Mouse (Mus musculus) retina, postnatal 7 days (tissue): ENCODE data around the gene Gm13276.
"Not testable (repeated sequence)": the region's sequence is repeated elsewhere in the genome, so short reads cannot be mapped to it uniquely, and the experiment has no call there.

Source experiments
- DNase-seq: peaks from one replicate; pipeline ENCODE4 v3.0.0-alpha.2; 2012; ENCODE audit warnings: low read depth, low spot score

Gene Gm13276

GRCm38 (mm10) chr4:88782335-88782734 lies 3.2 kb upstream of the Gm13276 start:
- DNase-seq = not testable (repeated sequence)

DNA sequence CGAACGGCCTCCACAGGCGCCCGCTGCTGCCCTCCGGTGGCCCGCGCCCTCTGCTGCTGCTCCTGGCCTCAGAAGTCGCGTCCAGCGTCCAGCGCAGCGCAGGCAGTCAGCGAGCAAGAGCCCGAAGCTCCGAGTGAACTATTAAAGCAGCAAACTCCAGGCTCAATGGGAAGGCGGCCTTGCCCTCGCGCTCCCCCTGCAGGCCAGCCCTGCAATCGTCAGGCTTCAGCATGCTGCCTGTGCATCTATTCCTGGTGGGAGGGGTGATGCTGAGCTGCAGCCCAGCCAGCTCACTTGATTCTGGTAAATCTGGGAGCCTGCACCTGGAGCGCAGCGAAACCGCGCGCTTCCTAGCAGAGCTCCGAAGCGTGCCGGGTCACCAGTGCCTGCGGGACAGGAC lies 2.9 kb downstream of the Gm13276 start, which contains the start of gene Gm13277:
TSS of gene Gm13277 (plus strand) at position 231 of the 400 bp plus-strand sequence.
- not testable (repeated sequence) for DNase-seq

GRCm38 (mm10) chr4:88791250-88791649 lies 5.7 kb downstream of the Gm13276 start, which contains the start of gene Gm13278:
Gm13278 (plus strand) TSS chr4:88791550.
- not testable (repeated sequence) for DNase-seq

DNA sequence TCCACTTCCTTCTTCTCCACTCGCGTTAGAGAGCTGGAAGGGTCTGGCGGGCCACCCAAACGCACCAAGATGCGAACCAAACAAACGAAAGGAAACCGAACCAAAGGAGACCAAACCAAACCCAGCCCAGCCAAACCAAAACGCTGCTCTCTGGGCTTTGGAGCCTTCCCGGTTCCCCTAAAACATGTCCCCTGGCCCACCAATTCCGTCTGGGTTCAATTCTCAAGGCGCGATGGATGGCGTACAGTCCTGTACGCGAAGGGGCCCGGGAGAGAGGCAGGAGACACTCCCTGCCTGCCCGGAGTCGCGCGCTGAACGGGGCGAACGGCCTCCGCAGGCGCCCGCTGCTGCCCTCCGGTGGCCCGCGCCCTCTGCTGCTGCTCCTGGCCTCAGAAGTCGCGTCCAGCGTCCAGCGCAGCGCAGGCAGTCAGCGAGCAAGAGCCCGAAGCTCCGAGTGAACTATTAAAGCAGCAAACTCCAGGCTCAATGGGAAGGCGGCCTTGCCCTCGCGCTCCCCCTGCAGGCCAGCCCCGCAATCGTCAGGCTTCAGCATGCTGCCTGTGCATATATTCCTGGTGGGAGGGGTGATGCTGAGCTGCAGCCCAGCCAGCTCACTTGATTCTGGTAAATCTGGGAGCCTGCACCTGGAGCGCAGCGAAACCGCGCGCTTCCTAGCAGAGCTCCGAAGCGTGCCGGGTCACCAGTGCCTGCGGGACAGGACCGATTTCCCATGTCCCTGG lies 8.6 kb downstream of the Gm13276 start, which contains the start of gene Gm13275:
TSS of gene Gm13275 (plus strand) at position 552 of the 740 bp plus-strand sequence.
- DNase-seq = not testable (repeated sequence)

DNA sequence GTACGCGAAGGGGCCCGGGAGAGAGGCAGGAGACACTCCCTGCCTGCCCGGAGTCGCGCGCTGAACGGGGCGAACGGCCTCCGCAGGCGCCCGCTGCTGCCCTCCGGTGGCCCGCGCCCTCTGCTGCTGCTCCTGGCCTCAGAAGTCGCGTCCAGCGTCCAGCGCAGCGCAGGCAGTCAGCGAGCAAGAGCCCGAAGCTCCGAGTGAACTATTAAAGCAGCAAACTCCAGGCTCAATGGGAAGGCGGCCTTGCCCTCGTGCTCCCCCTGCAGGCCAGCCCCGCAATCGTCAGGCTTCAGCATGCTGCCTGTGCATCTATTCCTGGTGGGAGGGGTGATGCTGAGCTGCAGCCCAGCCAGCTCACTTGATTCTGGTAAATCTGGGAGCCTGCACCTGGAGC lies 11.6 kb downstream of the Gm13276 start, which contains the start of gene Gm13279:
TSS of gene Gm13279 (plus strand) at position 301 of the 400 bp plus-strand sequence.
- not testable (repeated sequence) for DNase-seq

- DNase-seq = not testable (repeated sequence)
Observed at GRCm38 (mm10) chr4:88799365-88799764, 13.9 kb downstream of the Gm13276 start, which contains the start of gene Gm13285. Gm13285 (plus strand) TSS chr4:88799665.

DNA sequence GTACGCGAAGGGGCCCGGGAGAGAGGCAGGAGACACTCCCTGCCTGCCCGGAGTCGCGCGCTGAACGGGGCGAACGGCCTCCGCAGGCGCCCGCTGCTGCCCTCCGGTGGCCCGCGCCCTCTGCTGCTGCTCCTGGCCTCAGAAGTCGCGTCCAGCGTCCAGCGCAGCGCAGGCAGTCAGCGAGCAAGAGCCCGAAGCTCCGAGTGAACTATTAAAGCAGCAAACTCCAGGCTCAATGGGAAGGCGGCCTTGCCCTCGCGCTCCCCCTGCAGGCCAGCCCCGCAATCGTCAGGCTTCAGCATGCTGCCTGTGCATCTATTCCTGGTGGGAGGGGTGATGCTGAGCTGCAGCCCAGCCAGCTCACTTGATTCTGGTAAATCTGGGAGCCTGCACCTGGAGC lies 17.4 kb downstream of the Gm13276 start, which contains the start of gene Gm13287:
TSS of gene Gm13287 (plus strand) at position 301 of the 400 bp plus-strand sequence.
- DNase-seq = not testable (repeated sequence)

GRCm38 (mm10) chr4:88805231-88805630 lies 19.7 kb downstream of the Gm13276 start, which contains the start of gene Gm13288:
Gm13288 (plus strand) TSS chr4:88805531.
- not testable (repeated sequence) for DNase-seq

DNA sequence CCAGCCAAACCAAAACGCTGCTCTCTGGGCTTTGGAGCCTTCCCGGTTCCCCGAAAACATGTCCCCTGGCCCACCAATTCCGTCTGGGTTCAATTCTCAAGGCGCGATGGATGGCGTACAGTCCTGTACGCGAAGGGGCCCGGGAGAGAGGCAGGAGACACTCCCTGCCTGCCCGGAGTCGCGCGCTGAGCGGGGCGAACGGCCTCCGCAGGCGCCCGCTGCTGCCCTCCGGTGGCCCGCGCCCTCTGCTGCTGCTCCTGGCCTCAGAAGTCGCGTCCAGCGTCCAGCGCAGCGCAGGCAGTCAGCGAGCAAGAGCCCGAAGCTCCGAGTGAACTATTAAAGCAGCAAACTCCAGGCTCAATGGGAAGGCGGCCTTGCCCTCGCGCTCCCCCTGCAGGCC lies 20.3 kb downstream of the Gm13276 start:
- not testable (repeated sequence) for DNase-seq

DNA sequence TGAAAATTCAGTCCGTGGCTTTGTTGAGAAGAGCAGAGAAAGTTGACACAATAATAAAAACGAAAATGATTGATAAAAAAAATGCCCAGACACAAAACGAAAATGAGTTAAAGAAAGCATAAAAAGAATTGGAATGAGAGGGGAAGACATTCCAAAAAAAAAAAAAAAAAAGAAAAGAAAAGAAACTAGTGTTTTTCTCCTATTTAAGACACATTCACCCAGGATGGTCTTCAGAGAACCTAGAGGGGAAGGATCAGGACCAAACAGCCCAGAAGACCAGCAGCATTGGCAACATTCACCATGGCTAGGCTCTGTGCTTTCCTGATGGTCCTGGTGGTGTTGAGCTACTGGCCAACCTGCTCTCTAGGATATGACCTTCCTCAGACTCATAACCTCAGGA lies 30.4 kb downstream of the Gm13276 start, which contains the start of gene Ifna7:
TSS of gene Ifna7 (plus strand) at position 301 of the 400 bp plus-strand sequence.
- no peak for DNase-seq

- DNase-seq = no peak
Observed at GRCm38 (mm10) chr4:88819659-88820058, 34.1 kb downstream of the Gm13276 start, which contains the start of gene Ifna11. Ifna11 (plus strand) TSS chr4:88819959.

DNA sequence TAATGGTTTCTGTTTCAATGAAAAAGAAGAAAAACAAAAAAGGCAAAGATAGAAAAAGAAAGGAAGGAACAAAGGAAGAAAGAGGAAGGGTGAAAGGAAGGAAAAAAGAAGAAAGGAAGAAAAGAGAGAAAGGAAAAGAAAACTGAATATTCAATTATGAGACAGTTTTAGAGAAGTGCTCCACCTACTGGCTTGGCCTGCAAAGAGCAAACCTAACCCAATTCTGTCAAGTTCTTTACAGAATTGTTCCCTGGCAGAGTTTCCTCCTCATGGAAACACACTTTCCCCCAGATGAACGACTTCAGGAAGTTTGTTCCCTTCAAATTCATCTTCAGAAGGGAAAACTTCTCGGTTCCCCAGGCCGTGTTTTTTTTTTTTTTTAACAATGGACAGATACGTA lies 37.5 kb downstream of the Gm13276 start:
- peak; percentile 4 for DNase-seq

GRCm38 (mm10) chr4:88827116-88827515 lies 41.6 kb downstream of the Gm13276 start, which contains the start of gene Ifna6:
Ifna6 (plus strand) TSS chr4:88827416.
- not testable (repeated sequence) for DNase-seq

GRCm38 (mm10) chr4:88830523-88830922 lies 45.0 kb downstream of the Gm13276 start:
- no peak for DNase-seq

- not testable (repeated sequence) for DNase-seq
Observed at GRCm38 (mm10) chr4:88835225-88835624, 49.7 kb downstream of the Gm13276 start, which contains the start of gene Ifna5. Ifna5 (plus strand) TSS chr4:88835525.
